Mouse (Mus musculus) kidney, embryonic 16.5 days (tissue): ENCODE data around the gene Arid4b. TPM values are rescaled to one million over a fixed set of nuclear protein-coding genes. Genes with fewer than 3 reads are reported as not detected.

ENCODE experiments used
- ATAC-seq: fragments of 200-750 bp; cut with Nextera tagmentation; 2 replicates; pipeline ENCODE4 v1.8.0; 2017; ENCODE audit warnings: moderate TSS enrichment; ENCODE audit not compliant: low FRiP score, low TSS enrichment
- H3K27ac ChIP-seq: fragments of 300-500 bp; sonication (generic); 2 replicates; pipeline ENCODE4 v1.5.1; 2014; ENCODE audit warnings: low read length
- H3K27me3 ChIP-seq: fragments of 300-500 bp; sonication (generic); 2 replicates; pipeline ENCODE4 v1.6.1; 2014; ENCODE audit warnings: low read length, control low read depth, mixed read lengths; ENCODE audit not compliant: insufficient read depth
- H3K36me3 ChIP-seq: fragments of 300-500 bp; sonication (generic); 2 replicates; pipeline ENCODE4 v1.6.1; 2014; ENCODE audit warnings: low read length, control low read depth, mixed read lengths; ENCODE audit not compliant: insufficient read depth
- H3K4me1 ChIP-seq: fragments of 300-500 bp; sonication (generic); 2 replicates; pipeline ENCODE4 v1.6.1; 2014; ENCODE audit warnings: low read length, control low read depth, mixed read lengths; ENCODE audit not compliant: insufficient read depth
- H3K4me2 ChIP-seq: fragments of 300-500 bp; sonication (generic); replicated peaks from 2 replicates; pipeline ENCODE4 v1.6.1; 2014; ENCODE audit warnings: low read depth, low read length
- H3K4me3 ChIP-seq: fragments of 300-500 bp; sonication (generic); 2 replicates; pipeline ENCODE4 v1.5.1; 2014; ENCODE audit warnings: mild to moderate bottlenecking, low read length
- H3K9ac ChIP-seq: fragments of 300-500 bp; sonication (generic); replicated peaks from 2 replicates; pipeline ENCODE4 v1.6.1; 2014; ENCODE audit warnings: low read length
- H3K9me3 ChIP-seq: fragments of 300-500 bp; sonication (generic); 2 replicates; pipeline ENCODE4 v1.6.1; 2016; ENCODE audit warnings: low read length, control low read depth
- WGBS: fragments of 180-500 bp; shearing (Covaris S2); extraction: QIAGEN DNeasy Blood & Tissue Kit; methylation state at CpG from one replicate; pipeline ENCODE4 v1.1.7; 2014; 5-methylcytosine and 5-hydroxymethylcytosine counted together
- polyA plus RNA-seq: library from polyadenylated mRNA; unstranded; fragments of >200 nt; fragmentation: Nextera tagmentation; extraction: Ambion mirVana; gene quantifications from 2 replicates; pipeline ENCODE4 v1.2.1, GENCODE M21; 2015

Gene Arid4b
- polyA plus RNA-seq, 1 experiment from 2014 or later, result 62.7 TPM

- 97% methylated on average over 1 of the region's 1 CpGs for WGBS
- no peak for ATAC-seq
- no peaks in the 10 kb centered on the region for H3K9me3 ChIP-seq
- no peak overlapping the region for H3K27ac ChIP-seq
- no peak overlapping the region for H3K4me3 ChIP-seq
- H3K9ac ChIP-seq, result no peak overlapping the region
- H3K4me1 ChIP-seq, result no peaks in the 10 kb centered on the region
- H3K27me3 ChIP-seq, result no peaks in the 10 kb centered on the region
- H3K4me2 ChIP-seq, result no peak overlapping the region
- H3K36me3 ChIP-seq, result peaks cover 57% of the 10 kb centered on the region
Observed at GRCm38 (mm10) chr13:14049878-14050277, 13.2 kb upstream of the Arid4b start.

GRCm38 (mm10) chr13:14056801-14057200 lies 6.2 kb upstream of the Arid4b start:
- no peak overlapping the region for H3K9ac ChIP-seq
- H3K4me3 ChIP-seq, result no peak overlapping the region
- ATAC-seq, result no peak
- H3K4me1 ChIP-seq, result peaks cover 4% of the 10 kb centered on the region
- peaks cover 51% of the 10 kb centered on the region for H3K36me3 ChIP-seq
- no peaks in the 10 kb centered on the region for H3K9me3 ChIP-seq
- WGBS, result 93% methylated on average over 3 of the region's 3 CpGs
- no peak overlapping the region for H3K4me2 ChIP-seq
- H3K27ac ChIP-seq, result no peak overlapping the region
- H3K27me3 ChIP-seq, result no peaks in the 10 kb centered on the region

GRCm38 (mm10) chr13:14059582-14059981 lies 3.5 kb upstream of the Arid4b start:
- no peaks in the 10 kb centered on the region for H3K9me3 ChIP-seq
- no peak overlapping the region for H3K27ac ChIP-seq
- no peak overlapping the region for H3K4me2 ChIP-seq
- H3K9ac ChIP-seq, result no peak overlapping the region
- H3K4me3 ChIP-seq, result no peak overlapping the region
- H3K4me1 ChIP-seq, result peaks cover 10% of the 10 kb centered on the region
- no peak for ATAC-seq
- H3K36me3 ChIP-seq, result peaks cover 25% of the 10 kb centered on the region
- no peaks in the 10 kb centered on the region for H3K27me3 ChIP-seq

GRCm38 (mm10) chr13:14062209-14063012 lies 621 bp upstream of the Arid4b start:
- no peaks in the 10 kb centered on the region for H3K9me3 ChIP-seq
- peak overlapping the region; percentile 83 for H3K4me3 ChIP-seq
- no peaks in the 10 kb centered on the region for H3K27me3 ChIP-seq
- peak overlapping the region; percentile 74 for H3K4me2 ChIP-seq
- peak overlapping the region; percentile 82 for H3K9ac ChIP-seq
- WGBS, result 6% methylated on average over 11 of the region's 11 CpGs
- peaks cover 6% of the 10 kb centered on the region for H3K36me3 ChIP-seq
- peak overlapping the region; percentile 92 for H3K27ac ChIP-seq
- peaks cover 19% of the 10 kb centered on the region for H3K4me1 ChIP-seq
- ATAC-seq, result no peak

- Histone ChIP-seq H3K36me3 (0 out of 2 replicates have a peak, but pooled peaks cover 5% of the 10 kb centered on the region), H3K27ac (peak overlapping the region; percentile 98)
- WGBS, result 0% methylated on average over 31 of the region's 31 CpGs
Observed at GRCm38 (mm10) chr13:14063942-14064271, 875 bp downstream of the Arid4b start.

GRCm38 (mm10) chr13:14064341-14065027 lies 1.5 kb downstream of the Arid4b start:
- H3K4me3 ChIP-seq, result peak overlapping the region; percentile 83
- H3K9ac ChIP-seq, result peak overlapping the region; percentile 100
- no peaks in the 10 kb centered on the region for H3K9me3 ChIP-seq
- peak overlapping the region; percentile 66 for H3K4me2 ChIP-seq
- peak overlapping the region; percentile 98 for H3K27ac ChIP-seq
- no peak; the same call in 1 of the 2 replicates for ATAC-seq
- 0% methylated on average over 44 of the region's 65 CpGs for WGBS
- peaks cover 19% of the 10 kb centered on the region for H3K4me1 ChIP-seq
- no peaks in the 10 kb centered on the region for H3K27me3 ChIP-seq
- 0 out of 2 replicates have a peak, but pooled peaks cover 1% of the 10 kb centered on the region for H3K36me3 ChIP-seq

More at GRCm38 (mm10) chr13:14063942-14064271, 875 bp downstream of the Arid4b start:
- Histone ChIP-seq H3K4me2 (peak overlapping the region; percentile 66; the same call in 1 of the 2 replicates), H3K4me1 (peaks cover 19% of the 10 kb centered on the region), H3K27me3 (no peaks in the 10 kb centered on the region), H3K9me3 (no peaks in the 10 kb centered on the region), H3K4me3 (peak overlapping the region; percentile 83), H3K9ac (peak overlapping the region; percentile 100)
- peak; percentile 40 for ATAC-seq

- Histone ChIP-seq H3K4me2 (peak overlapping the region; percentile 66), H3K4me1 (peaks cover 19% of the 10 kb centered on the region), H3K9ac (peak overlapping the region; percentile 100), H3K27me3 (no peaks in the 10 kb centered on the region), H3K27ac (peak overlapping the region; percentile 98; the same call in 1 of the 2 replicates), H3K9me3 (no peaks in the 10 kb centered on the region), H3K4me3 (peak overlapping the region; percentile 83), H3K36me3 (peaks cover 3% of the 10 kb centered on the region; the same call in 1 of the 2 replicates)
- WGBS, result 5% methylated on average over 9 of the region's 9 CpGs
- no peak for ATAC-seq
Observed at GRCm38 (mm10) chr13:14065028-14065380, 2.0 kb downstream of the Arid4b start.

- no peaks in the 10 kb centered on the region for H3K27me3 ChIP-seq
- no peaks in the 10 kb centered on the region for H3K9me3 ChIP-seq
- WGBS, result 77% methylated on average over 1 of the region's 1 CpGs
- H3K4me2 ChIP-seq, result no peak overlapping the region
- ATAC-seq, result no peak
- peaks cover 3% of the 10 kb centered on the region; the same call in 1 of the 2 replicates for H3K36me3 ChIP-seq
- no peak overlapping the region for H3K4me3 ChIP-seq
- H3K27ac ChIP-seq, result no peak overlapping the region
- peaks cover 19% of the 10 kb centered on the region for H3K4me1 ChIP-seq
- H3K9ac ChIP-seq, result no peak overlapping the region
Observed at GRCm38 (mm10) chr13:14065701-14066100, 2.7 kb downstream of the Arid4b start.

GRCm38 (mm10) chr13:14068035-14068434 lies 5.0 kb downstream of the Arid4b start:
- H3K4me2 ChIP-seq, result no peak overlapping the region
- H3K27ac ChIP-seq, result no peak overlapping the region
- peaks cover 3% of the 10 kb centered on the region; the same call in 1 of the 2 replicates for H3K36me3 ChIP-seq
- ATAC-seq, result no peak
- no peaks in the 10 kb centered on the region for H3K27me3 ChIP-seq
- no peaks in the 10 kb centered on the region for H3K9me3 ChIP-seq
- no peak overlapping the region for H3K4me3 ChIP-seq
- H3K9ac ChIP-seq, result no peak overlapping the region
- peaks cover 9% of the 10 kb centered on the region for H3K4me1 ChIP-seq

GRCm38 (mm10) chr13:14069291-14069690 lies 6.3 kb downstream of the Arid4b start:
- no peak overlapping the region for H3K4me3 ChIP-seq
- ATAC-seq, result no peak
- H3K36me3 ChIP-seq, result peaks cover 3% of the 10 kb centered on the region; the same call in 1 of the 2 replicates
- no peak overlapping the region for H3K4me2 ChIP-seq
- no peaks in the 10 kb centered on the region for H3K27me3 ChIP-seq
- H3K9ac ChIP-seq, result no peak overlapping the region
- WGBS, result 81% methylated on average over 1 of the region's 1 CpGs
- peaks cover 9% of the 10 kb centered on the region for H3K4me1 ChIP-seq
- H3K9me3 ChIP-seq, result no peaks in the 10 kb centered on the region
- H3K27ac ChIP-seq, result no peak overlapping the region
